8 mouse cellular contexts compared by ENCODE assay signal in the genomic region with DNA sequence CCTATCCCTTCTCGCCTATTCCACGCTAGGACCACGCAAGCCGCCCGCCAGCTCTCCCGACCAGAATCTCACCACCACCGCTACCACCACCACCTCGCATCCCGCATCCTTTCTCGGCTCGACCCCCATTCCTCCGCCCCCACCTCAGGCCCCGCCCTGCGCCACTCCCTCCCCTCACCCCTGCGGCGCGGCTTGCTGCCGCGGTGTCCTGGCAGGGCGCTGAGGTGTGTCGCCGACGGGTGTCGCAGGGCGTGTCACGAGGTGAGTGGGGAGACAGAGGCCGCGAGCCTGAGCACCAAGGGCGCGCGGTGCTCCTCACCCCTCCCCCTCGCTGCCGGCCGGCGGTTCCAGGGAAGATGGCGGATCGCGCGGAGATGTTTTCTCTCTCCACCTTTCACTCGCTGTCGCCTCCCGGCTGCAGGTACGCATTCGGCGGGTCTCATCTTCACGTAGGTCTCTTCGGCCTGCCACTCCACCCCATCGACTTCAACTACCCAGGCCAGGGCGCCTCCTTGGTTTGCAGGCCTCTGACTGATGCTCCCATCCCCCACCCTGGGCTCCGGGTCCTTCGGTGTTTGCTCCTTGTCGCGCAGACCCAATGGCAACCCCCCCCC. TPM values are rescaled to one million over a fixed set of nuclear protein-coding genes. Genes with fewer than 3 reads are reported as not detected.
DNase-seq lines count a peak whose midpoint lies in the region; ATAC-seq and TF ChIP-seq lines count a peak whose summit lies in the region.

Mapk8ip2 (plus strand) TSS at position 49 of the 614 bp plus-strand sequence.

- H3K9me3 ChIP-seq in limb, embryonic 11.5 days (ENCODE audit: control insufficient read depth, low read length), result no peaks in the 10 kb centered on the region

- no peaks in the 10 kb centered on the region for H3K36me3 ChIP-seq in limb, embryonic 11.5 days (ENCODE audit: control insufficient read depth, insufficient read depth, low read length)
- no peaks in the 10 kb centered on the region for H3K36me3 ChIP-seq in thymus, adult 2 months (ENCODE audit: control insufficient read depth, insufficient read depth, low read length)

- no peak within 1 kb of the TSS for H3K9ac ChIP-seq in limb, embryonic 11.5 days (ENCODE audit: low read length)

- DNase-seq in left cerebral cortex, adult 18-20 months (ENCODE audit: low spot score in 2 of 2), result peak; percentile 59 to 71
- DNase-seq in left cerebral cortex, adult 11 months (ENCODE audit: low spot score), result no peak
- peak; percentile 83 for DNase-seq in cerebellum, adult 9-10 months
- DNase-seq in limb, embryonic 11.5 days (ENCODE audit: low spot score), result peak; percentile 39
- peak; percentile 64 for DNase-seq in retina, embryonic 14.5 days (ENCODE audit: low spot score)
- DNase-seq in thymus, adult 2 months, result no peak
- DNase-seq in urinary bladder, adult 18-20 months (ENCODE audit: low spot score in 2 of 2), result no peak

- H3K4me2 ChIP-seq in limb, embryonic 11.5 days (ENCODE audit: low read depth, severe bottlenecking), result peak within 1 kb of the TSS; percentile 88

- H3K4me3 ChIP-seq in limb, embryonic 11.5 days (ENCODE audit: low read depth, low read length), result peak within 1 kb of the TSS; percentile 49
- H3K4me3 ChIP-seq in thymus, adult 2 months (ENCODE audit: control insufficient read depth, insufficient read depth, low read length), result no peak within 1 kb of the TSS

- TF ChIP-seq CTCF in thymus, adult 2 months (IDR thresholded peaks at IDR 0.05; ENCODE audit: borderline replicate concordance, control insufficient read depth, extremely low read depth, insufficient read depth, low read length, poor library complexity), result no peak

- no peak for TF ChIP-seq POLR2A in thymus, adult 2 months (IDR thresholded peaks at IDR 0.05; ENCODE audit: control insufficient read depth, extremely low read depth, insufficient read depth, low read length, poor library complexity)

- peak; percentile 53 for ATAC-seq in frontal cortex, adult (ENCODE audit: low TSS enrichment)
- ATAC-seq in limb, embryonic 11.5 days (ENCODE audit: insufficient number of reproducible peaks, low FRiP score, low TSS enrichment, low read depth), result peak; percentile 40; the same call in 1 of the 2 replicates

- WGBS in limb, embryonic 11.5 days, result under 1% methylated on average over 51 of the region's 53 CpGs
- WGBS in thymus, adult 2 months, result 6% methylated on average over 53 of the region's 53 CpGs

- 0 out of 2 replicates have a peak, but pooled peaks cover 4% of the 10 kb centered on the region for H3K4me1 ChIP-seq in limb, embryonic 11.5 days (ENCODE audit: control insufficient read depth, insufficient read depth, low read length)
- peaks cover 11% of the 10 kb centered on the region for H3K4me1 ChIP-seq in thymus, adult 2 months (replicated peaks; ENCODE audit: control insufficient read depth, insufficient read depth, low read length)

- H3K27me3 ChIP-seq in limb, embryonic 11.5 days (ENCODE audit: control insufficient read depth, insufficient read depth, low read length), result peaks cover 8% of the 10 kb centered on the region
- peaks cover 8% of the 10 kb centered on the region; the same call in 1 of the 2 replicates for H3K27me3 ChIP-seq in thymus, adult 2 months (ENCODE audit: control insufficient read depth, insufficient read depth, low read length)

- no peak within 1 kb of the TSS for H3K27ac ChIP-seq in limb, embryonic 11.5 days (replicated peaks; ENCODE audit: low read depth, low read length)
- no peak within 1 kb of the TSS for H3K27ac ChIP-seq in thymus, adult 2 months (ENCODE audit: control insufficient read depth, insufficient read depth, low read length)

RNA-seq across cellular contexts. Expression of gene Mapk8ip2, which starts in this region (rescaled TPM):
- total RNA-seq in left cerebral cortex, adult 18-20 months (2021), result 100 to 1,000 TPM; 228 to 240 TPM
- polyA plus RNA-seq in limb, embryonic 11.5 days (2014; fragmentation: Nextera tagmentation; extraction: Ambion mirVana), result 1.3 and 1.5 TPM in 2 replicates
- polyA plus RNA-seq in thymus, adult 2 months (2012; rRNA removed), result 0.11 and 0.13 TPM in 2 replicates

Comparison
In these comparisons a context has a peak if more than half of its experiments do, and no peak if none do; other contexts are left out.
1. DNase-seq: peak in left cerebral cortex, adult 18-20 months (2 of 2), cerebellum, adult 9-10 months (single experiment), limb, embryonic 11.5 days (single experiment) and retina, embryonic 14.5 days (single experiment); none in left cerebral cortex, adult 11 months (single experiment), thymus, adult 2 months (single experiment) and urinary bladder, adult 18-20 months (0 of 2).